Mouse (Mus musculus) heart, postnatal 25 days (tissue): Measurements from ENCODE around the gene Gtpbp1. TPM values are rescaled to one million over a fixed set of nuclear protein-coding genes. Genes with fewer than 3 reads are reported as not detected.

ENCODE experiments used
- DNase-seq: peaks from one replicate; pipeline ENCODE4 v3.0.0; 2022; ENCODE audit warnings: low spot score
- intact Hi-C: fragments of 180-260 bp; cut with DNase I; formaldehyde crosslinking; loops from one replicate; pipeline ENCODE4 v1.15.1; 2025
- total RNA-seq, 2 experiments: library from RNA; stranded (reverse); gene quantifications; 2 replicates each; pipeline ENCODE4 v1.2.3; 2021

The Gtpbp1 gene
- total RNA-seq, 2 experiments from 2014 or later: 27.2 to 31.8 TPM

DNA sequence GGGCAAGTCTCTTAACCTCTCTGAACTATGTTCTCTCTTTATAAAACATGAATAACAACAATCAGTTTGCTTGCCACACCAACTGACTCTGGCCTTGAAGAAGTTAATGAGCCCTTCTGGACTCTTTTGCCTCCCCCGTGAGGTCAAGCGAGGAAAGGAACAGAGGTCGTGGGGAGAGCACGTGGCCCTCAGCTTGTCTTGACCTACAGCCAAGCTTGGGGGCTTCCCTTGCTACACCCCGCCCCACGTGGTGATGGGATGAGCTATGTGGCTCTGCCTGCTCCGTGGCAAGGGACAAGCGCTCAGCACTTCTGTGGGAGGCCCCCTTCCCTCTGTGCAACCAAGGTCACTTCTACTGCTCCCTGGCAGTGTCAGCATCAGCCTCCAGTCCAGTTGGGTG, 54.1 kb downstream of the Gtpbp1 start:
- intact Hi-C loops: loop anchor here (5.0 kb wide), 1 partner anchor 52 kb away; the partner anchor contains the start of gene Gtpbp1
- no peak for DNase-seq

DNA sequence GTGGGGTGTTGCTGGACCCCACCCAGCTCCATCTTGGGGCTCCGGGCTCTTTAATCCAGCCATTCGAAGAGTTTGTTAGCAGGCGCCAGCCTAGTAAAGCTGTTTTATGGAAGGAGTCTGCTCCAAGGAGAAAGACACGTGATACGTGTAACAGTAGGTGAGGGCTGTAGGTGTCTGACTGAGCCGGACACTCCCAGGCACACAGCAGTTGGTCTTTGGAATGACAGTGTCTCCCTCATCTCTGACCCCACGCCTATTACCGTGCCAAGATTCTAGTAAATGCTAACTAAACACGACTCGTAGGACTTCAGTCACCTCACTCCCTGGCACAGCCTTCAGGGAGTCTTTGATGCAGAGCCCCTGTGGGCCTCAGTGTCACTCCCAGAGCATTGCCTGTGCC, 54.7 kb downstream of the Gtpbp1 start:
- no peak for DNase-seq
- intact Hi-C loops: no loop called here

DNA sequence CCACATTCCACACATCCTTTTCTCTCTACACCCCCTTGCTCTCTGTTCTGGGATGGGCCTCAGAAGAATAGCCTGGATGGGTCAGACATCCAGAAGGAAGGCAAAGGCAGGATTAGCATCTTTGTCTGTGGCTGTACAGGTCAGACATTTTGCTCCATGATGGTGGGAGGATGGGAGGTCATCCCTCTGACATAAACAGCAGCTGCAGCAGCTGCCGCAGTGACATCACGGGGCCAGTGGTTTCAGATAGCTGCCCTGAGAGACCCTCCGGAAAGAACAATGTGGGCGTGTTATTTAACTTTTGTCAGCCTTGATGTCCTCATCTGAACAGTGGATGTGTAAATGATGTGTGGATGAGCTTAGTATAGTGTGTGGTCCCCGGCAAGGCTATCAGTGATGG, 55.2 kb downstream of the Gtpbp1 start:
- intact Hi-C loops: no loop called here
- no peak for DNase-seq

DNA sequence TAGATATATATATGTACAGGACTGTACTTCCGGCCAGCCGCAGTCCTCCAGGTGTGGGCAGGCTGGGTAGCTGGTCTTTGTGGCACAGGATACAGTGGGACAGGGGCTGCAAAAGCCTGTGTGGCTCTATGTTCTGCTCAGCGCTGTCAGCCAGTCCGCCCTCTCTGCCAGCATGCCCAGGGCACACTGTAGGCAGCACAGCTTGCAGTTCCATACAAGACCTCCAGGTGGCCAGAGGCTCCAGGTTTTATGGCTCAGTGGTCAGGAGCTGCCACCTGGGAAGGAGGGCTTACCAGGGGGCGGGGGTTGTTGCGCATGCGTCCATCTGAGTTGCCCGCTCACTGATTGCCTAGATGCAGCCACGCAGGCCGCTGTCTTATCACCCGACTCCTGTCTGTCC, 57.4 kb downstream of the Gtpbp1 start:
- DNase-seq: no peak
- intact Hi-C loops: no loop called here

DNA sequence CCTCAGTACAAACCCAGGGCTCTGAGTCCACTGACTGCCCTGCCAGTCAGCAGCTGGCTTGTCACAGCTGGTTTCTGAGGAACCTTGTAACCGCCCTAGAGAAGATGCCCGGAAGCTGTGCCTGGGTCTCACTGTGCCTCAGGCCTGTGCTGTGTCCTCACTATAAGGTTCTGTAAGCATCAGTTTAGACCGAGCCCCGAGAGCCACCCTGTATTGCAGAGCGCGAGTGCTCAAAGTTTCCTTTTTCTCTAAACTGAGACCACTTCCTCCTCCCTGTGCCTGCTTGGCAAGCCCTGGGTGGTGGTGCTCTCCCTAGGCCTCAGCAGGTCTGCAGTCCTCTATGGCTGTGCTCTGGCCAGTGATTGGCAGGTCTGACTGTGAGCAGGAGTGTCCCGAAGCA, 58.5 kb downstream of the Gtpbp1 start:
- no peak for DNase-seq
- intact Hi-C loops: no loop called here

DNA sequence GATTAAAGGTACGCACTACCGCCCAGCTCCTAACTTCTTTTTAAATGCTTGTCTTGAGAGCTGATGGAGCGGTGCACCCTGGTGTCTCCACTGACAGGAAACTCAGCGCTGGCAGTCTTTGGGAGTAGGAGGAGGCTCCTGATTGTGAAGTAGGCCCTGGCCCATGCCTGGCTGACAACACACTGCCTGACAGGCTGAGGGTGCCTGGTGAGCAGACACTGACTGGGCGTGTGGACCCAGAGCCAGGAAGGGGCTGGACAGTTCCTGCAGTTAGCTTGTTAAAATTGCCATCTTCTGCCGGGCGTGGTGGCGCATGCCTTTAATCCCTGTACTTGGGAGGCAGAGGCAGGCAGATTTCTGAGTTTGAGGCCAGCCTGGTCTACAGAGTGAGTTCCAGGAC, 59.6 kb downstream of the Gtpbp1 start:
- intact Hi-C loops: loop anchor here (5.0 kb wide), 1 partner anchor 142 kb away; the partner anchor contains the start of gene Apobec3
- DNase-seq: no peak

DNA sequence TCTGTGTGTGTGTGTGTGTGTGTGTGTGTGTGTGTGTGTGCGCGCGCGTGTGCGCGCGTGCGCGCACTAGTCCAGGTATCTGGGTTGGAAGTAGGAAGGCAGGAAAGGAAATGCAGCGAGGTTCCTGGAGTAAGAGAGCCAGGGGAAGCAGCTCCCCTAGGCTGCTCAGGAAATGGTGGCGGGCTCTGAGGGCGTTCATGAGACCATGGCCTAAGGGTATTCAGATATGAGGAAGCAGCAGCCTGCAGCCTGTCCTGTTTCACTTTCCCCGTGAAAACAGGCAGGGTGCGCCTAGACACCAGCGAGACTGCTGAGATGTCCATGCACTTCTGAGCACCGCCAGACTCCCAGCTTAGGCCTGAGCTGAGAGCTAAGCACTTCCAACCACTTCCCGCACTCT, 61.1 kb downstream of the Gtpbp1 start:
- no peak for DNase-seq
- intact Hi-C loops: loop anchor here (5.0 kb wide), 1 partner anchor 141 kb away; the partner anchor contains the start of gene Apobec3

DNA sequence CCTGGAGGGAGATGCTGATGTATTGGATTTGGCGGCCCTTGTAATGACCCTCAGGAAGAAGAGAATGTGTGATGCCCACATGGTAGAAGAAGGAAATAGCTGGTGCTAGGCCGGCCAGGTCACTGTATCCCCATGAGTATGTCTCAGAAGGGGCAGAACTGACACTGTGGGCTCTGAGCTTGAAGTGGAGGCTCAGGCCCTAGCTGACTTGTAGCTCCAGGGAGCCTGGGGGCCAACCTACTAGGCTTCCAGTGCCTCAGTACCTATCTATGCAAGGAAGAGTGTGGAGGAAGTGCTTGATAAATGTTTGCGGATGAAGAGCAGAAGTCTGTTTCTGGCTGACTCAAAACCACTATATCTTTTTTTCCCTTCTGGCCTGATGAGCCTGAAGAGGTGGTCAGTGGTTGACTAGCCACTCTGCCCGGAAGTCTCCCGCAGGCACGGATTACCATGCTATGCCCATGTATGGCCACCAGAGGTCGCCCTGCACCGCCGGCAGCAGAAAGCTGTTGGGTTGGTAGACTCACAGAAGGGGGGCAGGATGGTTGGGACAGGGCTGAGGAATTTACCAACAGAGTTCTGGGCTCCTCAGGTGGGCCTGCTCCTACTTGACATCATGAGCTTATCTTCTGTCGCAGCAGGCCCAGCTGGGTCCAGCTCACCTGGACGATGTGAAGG, 62.2 kb downstream of the Gtpbp1 start:
- intact Hi-C loops: loop anchor here (5.0 kb wide), 1 partner anchor 139 kb away; the partner anchor contains the start of gene Apobec3
- peak; percentile 61 for DNase-seq

DNA sequence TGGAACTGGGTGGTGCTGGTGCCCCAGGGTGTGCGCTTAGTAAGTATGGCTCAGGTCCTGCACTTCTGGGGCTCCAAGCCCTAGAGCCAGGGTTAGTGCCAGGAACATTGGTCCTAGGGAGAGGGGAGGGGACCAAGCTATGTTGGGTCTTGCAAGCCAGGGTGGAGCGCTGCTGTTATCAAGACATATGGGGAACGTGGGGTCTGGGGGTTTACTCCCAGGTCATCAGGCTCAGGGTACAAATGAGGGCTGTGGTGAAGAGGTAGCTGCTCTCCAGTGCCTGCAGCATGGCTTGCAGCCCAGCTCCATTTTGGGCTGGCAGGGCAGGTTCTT, 62.7 kb downstream of the Gtpbp1 start:
- intact Hi-C loops: loop anchor here (5.0 kb wide), 1 partner anchor 139 kb away; the partner anchor contains the start of gene Apobec3
- DNase-seq: no peak

DNA sequence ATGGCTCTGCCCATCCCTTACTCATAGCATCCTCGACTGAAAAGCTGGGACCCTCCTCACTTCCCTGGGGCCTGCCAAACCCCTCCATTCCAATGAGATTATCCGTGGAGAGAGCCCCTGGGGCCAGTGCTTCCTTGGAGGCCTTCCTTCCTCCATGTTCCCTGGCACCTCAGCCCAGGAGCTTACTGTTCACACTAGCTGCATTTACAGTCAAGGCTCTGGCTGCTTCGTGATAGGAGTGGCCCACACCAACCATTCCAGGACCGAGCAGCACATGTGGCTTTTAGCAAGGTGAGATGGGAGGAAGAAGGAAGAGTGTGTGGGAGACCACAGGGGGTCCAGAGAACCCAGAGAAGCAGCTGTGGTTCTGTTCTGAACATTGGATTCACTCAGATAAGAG, 63.2 kb downstream of the Gtpbp1 start:
- intact Hi-C loops: loop anchor here (2.0 to 5.0 kb wide), 2 partner anchors 75 to 138 kb away; partner anchors contain the start of gene Apobec3
- DNase-seq: no peak

DNA sequence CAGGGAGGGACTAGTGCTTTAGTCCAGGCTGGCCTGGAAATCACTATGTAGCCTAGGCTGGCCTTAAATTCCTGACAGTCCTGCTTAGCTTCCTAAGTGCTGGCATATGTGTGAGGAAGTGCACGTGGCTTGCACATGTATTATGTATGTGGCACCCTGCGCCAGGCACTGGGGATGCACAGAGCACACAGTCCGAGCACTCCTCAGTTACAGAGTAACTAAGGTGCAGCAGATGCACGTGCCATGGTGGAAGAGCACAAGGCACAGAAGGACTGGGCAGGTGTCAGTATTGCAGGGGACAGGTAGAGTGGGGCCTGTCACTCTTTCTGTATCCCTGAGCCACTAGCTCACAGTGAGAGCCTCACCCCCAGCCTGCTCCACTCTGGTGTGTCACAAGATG, 64.5 kb downstream of the Gtpbp1 start:
- intact Hi-C loops: loop anchor here (2.0 kb wide), 1 partner anchor 74 kb away; no protein-coding TSS in a partner anchor
- DNase-seq: no peak

DNA sequence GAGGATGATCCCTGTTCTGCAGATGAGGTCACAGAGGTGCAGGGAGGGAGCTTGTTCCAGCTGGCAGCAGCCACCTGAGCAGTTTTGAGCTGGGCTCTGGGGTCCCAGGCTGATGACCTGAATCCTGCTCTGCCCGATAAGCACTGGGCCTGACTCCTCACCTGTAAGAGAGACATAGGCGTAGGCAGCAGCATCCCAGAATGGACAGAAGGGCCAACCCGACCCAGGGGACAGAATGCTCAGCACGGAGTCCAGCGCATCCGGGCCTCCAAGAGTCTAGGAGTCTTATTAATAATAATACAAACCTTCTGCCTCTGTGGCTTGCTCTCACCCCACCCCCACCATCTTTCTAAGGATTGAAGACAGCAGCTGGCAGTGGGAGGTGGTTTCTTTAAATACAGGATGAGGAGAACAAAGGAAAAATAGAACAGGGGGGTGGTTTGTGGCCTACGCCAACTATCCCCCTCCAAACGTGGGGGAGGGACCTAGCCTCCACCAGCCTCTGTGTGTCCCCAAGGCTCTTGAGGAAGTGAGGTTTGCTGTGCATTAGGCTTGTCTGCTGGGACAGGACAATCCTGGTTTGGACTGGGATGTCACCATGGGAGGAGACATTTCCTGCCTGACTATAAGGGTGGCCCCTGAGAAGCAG, 65.5 kb downstream of the Gtpbp1 start:
- no peak for DNase-seq
- intact Hi-C loops: loop anchor here (2.0 kb wide), 1 partner anchor 73 kb away; no protein-coding TSS in a partner anchor

DNA sequence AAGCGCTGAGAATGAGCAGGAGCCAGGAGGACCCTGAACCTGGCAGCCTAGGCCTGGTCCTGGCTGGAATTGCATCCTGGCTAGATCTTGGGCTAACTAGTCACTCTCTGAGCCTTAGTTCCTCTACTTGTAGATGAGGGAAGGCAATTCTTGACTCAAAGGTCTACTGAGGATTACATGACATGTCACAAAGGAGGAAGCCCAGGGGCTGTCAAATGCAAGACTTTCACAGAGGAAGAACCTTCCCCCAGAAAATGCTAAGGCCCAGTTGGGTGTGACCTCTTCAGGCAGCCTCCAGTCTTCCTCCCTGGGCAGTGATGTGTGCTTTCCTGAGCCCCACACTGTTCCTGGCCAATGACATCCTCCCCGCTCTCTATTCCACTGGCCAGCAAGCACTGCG, 66.5 kb downstream of the Gtpbp1 start:
- intact Hi-C loops: no loop called here
- no peak for DNase-seq

DNA sequence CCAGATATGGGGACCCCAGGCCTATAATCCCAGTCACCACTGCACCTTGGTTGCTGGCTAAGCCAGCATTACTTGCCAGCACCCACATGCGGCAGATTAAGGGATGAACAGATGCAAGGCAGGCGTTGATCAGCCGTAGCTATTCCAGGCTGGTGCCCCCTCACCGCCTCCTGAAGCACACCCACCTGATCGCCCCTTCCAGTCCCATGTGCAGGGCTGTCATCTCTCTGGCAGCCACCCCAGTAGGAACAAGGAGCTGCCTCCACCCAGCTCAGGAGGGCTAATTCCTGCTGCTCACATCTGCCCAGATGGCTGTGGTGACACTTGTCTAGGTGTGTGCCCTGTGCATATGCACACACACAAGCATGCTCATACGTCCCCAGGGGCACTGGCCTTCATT, 70.3 kb downstream of the Gtpbp1 start:
- intact Hi-C loops: loop anchor here (10.0 kb wide), 1 partner anchor 324 kb away; no protein-coding TSS in a partner anchor

DNA sequence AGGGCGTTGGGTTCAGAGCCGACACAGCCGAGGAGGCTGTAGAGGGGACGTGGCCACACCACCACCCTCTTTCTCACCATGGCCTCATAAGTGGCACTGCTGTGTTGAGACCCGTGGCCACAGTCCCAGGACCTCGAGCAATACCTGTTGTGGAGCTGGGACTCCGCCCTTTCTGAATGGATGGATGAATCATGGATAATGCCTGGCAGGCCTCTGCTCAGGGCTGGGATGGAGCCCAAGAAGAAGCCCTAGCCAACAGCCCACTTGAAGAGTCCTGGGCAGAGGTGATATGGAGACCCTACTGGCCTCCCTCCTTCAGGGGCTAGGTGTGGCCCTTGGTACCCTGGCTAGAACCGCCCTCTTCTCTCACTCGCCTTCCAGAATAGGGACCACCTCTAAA, 72.4 kb downstream of the Gtpbp1 start:
- intact Hi-C loops: loop anchor here (10.0 kb wide), 1 partner anchor 322 kb away; no protein-coding TSS in a partner anchor
- no peak for DNase-seq

More for the DNA sequence above, 70.3 kb downstream of the Gtpbp1 start:
- no peak for DNase-seq

DNA sequence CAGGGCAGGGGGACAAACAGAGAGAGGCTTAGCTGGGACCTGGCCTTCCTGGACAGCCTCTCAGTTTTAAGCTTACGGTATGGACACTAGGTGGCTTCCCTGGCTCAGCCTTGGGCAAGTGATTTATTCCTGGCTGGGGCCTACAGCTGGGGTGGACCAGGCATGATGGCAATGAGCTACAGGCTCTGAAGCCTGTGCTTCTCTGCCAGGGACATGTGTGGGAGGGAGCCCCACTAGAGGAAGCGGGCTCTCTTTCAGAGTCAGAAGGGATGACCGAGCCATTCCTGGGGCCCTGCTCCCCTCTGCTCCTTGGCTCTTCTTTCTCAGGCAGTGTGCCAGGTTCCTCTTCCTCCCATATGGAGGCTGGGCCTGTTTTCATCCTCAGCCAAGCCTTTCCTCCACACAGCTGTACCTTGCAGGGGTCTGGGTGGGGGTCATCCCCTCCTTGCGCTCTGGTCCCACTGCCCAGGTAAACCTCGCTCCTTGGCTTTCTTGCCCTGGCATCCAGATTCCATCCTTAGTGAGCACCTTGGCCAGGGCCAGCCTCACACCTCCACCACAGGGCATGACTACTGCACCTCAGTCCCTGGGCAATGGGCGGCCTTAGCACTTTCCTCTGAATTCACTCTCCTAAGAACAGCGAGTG, 73.1 kb downstream of the Gtpbp1 start:
- DNase-seq: no peak

DNA sequence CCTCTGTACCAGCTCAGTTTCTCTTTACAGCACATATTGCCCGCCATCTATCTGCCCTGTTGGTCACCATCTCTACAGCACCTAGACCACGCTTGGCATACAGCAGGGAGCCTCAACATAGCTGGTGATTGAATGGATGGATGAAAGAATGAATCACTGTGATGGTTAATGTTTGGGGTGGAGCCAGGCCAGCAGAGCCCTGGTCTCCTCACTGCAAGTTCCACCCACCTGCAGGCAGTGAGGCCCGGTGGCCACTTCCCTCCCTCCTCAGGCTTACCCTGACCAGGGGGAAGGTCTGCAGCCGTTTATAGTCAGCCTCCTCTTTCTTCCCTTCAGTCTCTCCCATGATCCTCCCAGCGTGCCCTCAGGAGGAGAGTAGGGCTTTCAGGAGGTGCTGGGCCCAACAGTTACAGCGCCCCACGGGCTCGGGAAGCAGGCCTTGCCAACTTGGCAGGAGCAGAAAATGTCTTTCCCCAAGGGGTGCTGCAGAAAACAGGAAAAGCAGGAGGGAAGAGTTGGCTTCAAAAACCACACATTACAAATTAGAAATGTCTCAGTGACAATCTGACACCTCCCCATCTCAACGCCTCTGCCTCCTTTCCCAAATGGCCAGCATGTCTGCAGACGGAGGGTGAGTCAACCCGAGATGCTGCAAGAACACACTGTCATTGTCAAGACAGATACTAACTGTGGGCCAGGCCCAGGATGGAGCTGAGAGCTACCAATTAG, 74.1 kb downstream of the Gtpbp1 start:
- intact Hi-C loops: loop anchor here (10.0 kb wide), 1 partner anchor 320 kb away; no protein-coding TSS in a partner anchor
- no peak for DNase-seq

More for the DNA sequence above, 73.1 kb downstream of the Gtpbp1 start:
- intact Hi-C loops: loop anchor here (10.0 kb wide), 1 partner anchor 321 kb away; no protein-coding TSS in a partner anchor

DNA sequence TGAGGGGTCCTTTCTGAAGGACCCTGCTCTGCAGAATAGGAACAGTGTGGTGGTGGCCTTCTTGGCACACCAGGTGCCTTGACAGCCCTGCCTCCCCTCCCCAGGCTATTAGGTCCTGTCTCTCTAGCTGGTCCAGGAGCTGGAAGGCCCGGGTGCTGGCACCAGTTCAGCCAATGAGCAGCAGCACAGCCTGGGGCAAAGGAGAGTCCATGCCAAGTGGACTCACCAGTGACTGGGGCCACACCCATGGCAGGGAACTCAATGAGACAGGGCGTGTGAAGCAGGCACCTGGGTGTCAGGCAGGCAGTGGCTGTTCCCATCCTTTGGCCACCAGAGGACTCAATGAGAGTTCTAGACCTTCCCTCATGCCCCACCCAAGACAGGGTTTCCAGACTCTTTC, 74.7 kb downstream of the Gtpbp1 start:
- DNase-seq: no peak
- intact Hi-C loops: loop anchor here (10.0 kb wide), 1 partner anchor 319 kb away; no protein-coding TSS in a partner anchor

DNA sequence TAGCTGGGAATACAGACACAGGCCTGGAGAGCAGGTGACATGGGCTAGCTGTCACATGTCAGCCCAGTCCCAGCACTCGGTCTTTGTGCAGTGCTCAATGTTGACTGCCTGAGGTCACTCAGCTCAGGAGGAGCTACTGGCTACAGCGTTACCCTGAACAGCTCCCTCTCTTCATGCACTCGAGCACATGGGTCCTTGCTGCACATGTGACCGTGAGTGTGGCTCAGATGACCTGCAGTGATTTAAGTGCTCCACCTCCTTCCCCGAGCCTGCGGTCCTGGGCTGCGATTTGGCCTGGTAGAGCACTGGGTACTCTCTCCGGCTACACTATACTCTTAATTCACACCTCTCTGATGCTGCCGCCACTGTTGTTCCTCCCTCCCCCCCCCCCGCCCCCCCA, 75.5 kb downstream of the Gtpbp1 start:
- DNase-seq: no peak

More for the DNA sequence above, 75.5 kb downstream of the Gtpbp1 start:
- intact Hi-C loops: loop anchor here (10.0 kb wide), 1 partner anchor 319 kb away; no protein-coding TSS in a partner anchor
